Mouse (Mus musculus) limb, embryonic 11.5 days (tissue): ENCODE results near the gene Pwwp2b. TPM values are rescaled to one million over a fixed set of nuclear protein-coding genes. Genes with fewer than 3 reads are reported as not detected.
A peak's percentile ranks its signal among the peaks of the same experiment; 100 is the strongest.

Experiments
- ATAC-seq: fragments of 200-750 bp; cut with Nextera tagmentation; 2 replicates; pipeline ENCODE4 v1.8.0; 2017; ENCODE audit warnings: low read depth; ENCODE audit not compliant: insufficient number of reproducible peaks, low FRiP score, low TSS enrichment
- DNase-seq: peaks from one replicate; pipeline ENCODE4 v3.0.0-alpha.2; 2015; ENCODE audit warnings: low spot score
- H3K27ac ChIP-seq: fragments of 300-500 bp; sonication (generic); replicated peaks from 2 replicates; pipeline ENCODE4 v1.5.1; 2014; ENCODE audit warnings: low read depth, mild to moderate bottlenecking, low read length
- H3K27me3 ChIP-seq: fragments of 300-500 bp; sonication (generic); 2 replicates; pipeline ENCODE4 v1.6.1; 2014; ENCODE audit warnings: mild to moderate bottlenecking, low read length, mixed read lengths; ENCODE audit not compliant: control insufficient read depth, insufficient read depth
- H3K36me3 ChIP-seq: fragments of 300-500 bp; sonication (generic); 2 replicates; pipeline ENCODE4 v1.6.1; 2014; ENCODE audit warnings: mild to moderate bottlenecking, low read length, moderate library complexity, mixed read lengths; ENCODE audit not compliant: control insufficient read depth, insufficient read depth
- H3K4me1 ChIP-seq: fragments of 300-500 bp; sonication (generic); 2 replicates; pipeline ENCODE4 v1.6.1; 2014; ENCODE audit warnings: low read length, mixed read lengths; ENCODE audit not compliant: control insufficient read depth, insufficient read depth
- H3K4me2 ChIP-seq: fragments of 300-500 bp; sonication (generic); 2 replicates; pipeline ENCODE4 v1.6.1; 2014; ENCODE audit warnings: low read depth, mild to moderate bottlenecking, moderate library complexity; ENCODE audit not compliant: severe bottlenecking
- H3K4me3 ChIP-seq: fragments of 300-500 bp; sonication (generic); 2 replicates; pipeline ENCODE4 v1.5.1; 2014; ENCODE audit warnings: low read depth, low read length
- H3K9ac ChIP-seq: fragments of 300-500 bp; sonication (generic); 2 replicates; pipeline ENCODE4 v1.6.1; 2014; ENCODE audit warnings: mild to moderate bottlenecking, low read length
- H3K9me3 ChIP-seq: fragments of 300-500 bp; sonication (generic); 2 replicates; pipeline ENCODE4 v1.6.1; 2016; ENCODE audit warnings: low read length; ENCODE audit not compliant: control insufficient read depth
- WGBS: fragments of 180-500 bp; shearing (Covaris S2); extraction: QIAGEN DNeasy Blood & Tissue Kit; methylation state at CpG from one replicate; pipeline ENCODE4 v1.1.7; 2014; 5-methylcytosine and 5-hydroxymethylcytosine counted together
- polyA plus RNA-seq: library from polyadenylated mRNA; unstranded; fragments of >200 nt; fragmentation: Nextera tagmentation; extraction: Ambion mirVana; gene quantifications from 2 replicates; pipeline ENCODE4 v1.2.1, GENCODE M21; 2014

Gene Pwwp2b
- polyA plus RNA-seq, 1 experiment from 2014 or later, result 5.7 TPM

DNA sequence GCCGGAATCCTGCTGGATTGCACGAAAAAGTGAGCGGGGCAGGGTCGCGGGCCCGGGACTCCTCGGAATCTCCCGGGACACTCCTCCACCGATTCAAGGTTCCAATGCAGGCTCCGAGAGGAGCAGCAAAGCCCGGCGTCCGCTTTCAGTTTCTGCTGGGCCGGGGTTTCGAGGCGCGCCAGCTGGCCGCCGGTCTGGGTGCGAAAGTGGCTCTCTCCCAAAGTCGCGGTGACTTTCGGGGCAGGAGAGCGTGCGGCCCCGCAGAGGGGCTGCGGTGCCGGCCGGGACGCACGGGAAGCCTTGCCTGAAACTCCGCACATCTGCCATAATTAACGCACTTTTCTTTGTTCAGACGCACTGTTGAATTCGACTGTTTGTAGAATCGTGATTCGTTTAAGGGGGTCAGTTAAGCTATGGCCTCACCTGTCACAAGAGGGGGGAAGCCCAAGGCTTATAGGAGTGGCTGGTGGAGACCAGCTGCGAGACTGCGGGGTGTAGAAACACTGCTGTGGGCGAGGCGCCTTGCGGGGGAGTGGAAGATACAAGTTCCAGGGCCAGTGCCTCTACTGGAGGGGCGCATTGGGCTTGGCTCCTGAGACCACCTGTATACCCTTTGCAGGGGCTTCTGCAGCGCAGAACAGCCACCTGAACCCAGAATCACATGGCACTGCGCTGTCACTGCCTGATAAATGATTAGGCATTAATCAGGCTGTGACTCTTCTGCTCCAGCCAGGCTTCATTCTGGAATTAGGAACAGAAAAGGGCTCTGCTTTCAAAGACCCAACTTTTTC lies 528 bp downstream of the Pwwp2b start:
- WGBS, result 2% methylated on average over 45 of the region's 45 CpGs
- Histone ChIP-seq H3K4me1 (peaks cover 21% of the 10 kb centered on the region), H3K9me3 (no peaks in the 10 kb centered on the region), H3K9ac (peak overlapping the region; percentile 82), H3K4me2 (peak overlapping the region; percentile 97), H3K36me3 (no peaks in the 10 kb centered on the region), H3K27ac (no peak overlapping the region; the same call in 1 of the 2 replicates), H3K27me3 (peaks cover 14% of the 10 kb centered on the region), H3K4me3 (peak overlapping the region; percentile 52)
- DNase-seq, result peak; percentile 52
- no peak; the same call in 1 of the 2 replicates for ATAC-seq

DNA sequence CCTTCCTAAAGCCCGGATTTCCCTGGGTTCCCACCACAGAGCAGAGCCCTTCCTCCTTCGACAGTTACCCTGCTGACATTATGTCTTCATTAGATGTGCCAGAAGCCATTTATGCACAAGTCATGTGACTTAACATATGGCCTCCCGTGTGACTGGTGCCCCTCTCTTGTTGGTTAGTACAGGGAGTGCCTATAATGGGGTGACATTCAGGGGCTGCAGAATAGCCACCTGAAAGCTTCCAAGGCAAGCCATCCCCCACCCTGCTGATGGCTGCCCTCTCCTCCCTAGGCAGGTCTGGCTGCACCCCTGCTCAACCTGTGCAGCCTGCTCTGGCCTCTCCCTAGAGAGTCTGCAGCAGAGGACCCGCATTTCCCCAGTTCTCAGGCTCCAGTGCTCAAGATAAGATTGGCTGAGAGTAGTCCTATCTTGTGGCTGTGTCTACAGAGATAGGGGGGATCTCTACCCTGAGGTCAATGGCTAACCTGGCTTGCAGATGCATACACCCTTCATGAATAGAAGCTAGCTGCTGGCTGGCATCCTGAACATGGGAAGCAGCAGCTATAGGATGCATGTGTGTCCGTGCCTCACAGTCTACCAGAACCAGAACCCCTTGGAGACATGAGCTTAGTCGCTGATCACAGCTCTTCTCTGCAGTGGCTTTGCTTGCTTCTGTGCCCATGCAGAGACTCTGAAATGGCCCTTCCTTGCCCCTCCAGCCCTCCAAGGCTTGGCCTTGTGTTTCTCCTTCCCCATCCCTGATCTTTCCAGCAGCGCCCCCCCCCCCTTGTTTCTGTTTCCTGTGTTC lies 1.3 kb downstream of the Pwwp2b start:
- H3K27ac ChIP-seq, result no peak overlapping the region
- WGBS, result 41% methylated on average over 7 of the region's 7 CpGs
- peak overlapping the region; percentile 97 for H3K4me2 ChIP-seq
- no peak overlapping the region for H3K4me3 ChIP-seq
- no peaks in the 10 kb centered on the region for H3K9me3 ChIP-seq
- peaks cover 14% of the 10 kb centered on the region for H3K27me3 ChIP-seq
- H3K4me1 ChIP-seq, result peaks cover 21% of the 10 kb centered on the region
- DNase-seq (peak; percentile 35), ATAC-seq (no peak)
- H3K36me3 ChIP-seq, result no peaks in the 10 kb centered on the region
- no peak overlapping the region for H3K9ac ChIP-seq

- Histone ChIP-seq H3K9ac (no peak overlapping the region), H3K4me3 (no peak overlapping the region), H3K27ac (no peak overlapping the region), H3K4me2 (no peak overlapping the region), H3K36me3 (no peaks in the 10 kb centered on the region), H3K4me1 (peaks cover 19% of the 10 kb centered on the region), H3K27me3 (peaks cover 14% of the 10 kb centered on the region), H3K9me3 (no peaks in the 10 kb centered on the region)
- ATAC-seq (no peak), DNase-seq (no peak)
- WGBS, result 80% methylated on average over 5 of the region's 5 CpGs
Measured at GRCm38 (mm10) chr7:139251881-139252301, 3.6 kb downstream of the Pwwp2b start.

DNA sequence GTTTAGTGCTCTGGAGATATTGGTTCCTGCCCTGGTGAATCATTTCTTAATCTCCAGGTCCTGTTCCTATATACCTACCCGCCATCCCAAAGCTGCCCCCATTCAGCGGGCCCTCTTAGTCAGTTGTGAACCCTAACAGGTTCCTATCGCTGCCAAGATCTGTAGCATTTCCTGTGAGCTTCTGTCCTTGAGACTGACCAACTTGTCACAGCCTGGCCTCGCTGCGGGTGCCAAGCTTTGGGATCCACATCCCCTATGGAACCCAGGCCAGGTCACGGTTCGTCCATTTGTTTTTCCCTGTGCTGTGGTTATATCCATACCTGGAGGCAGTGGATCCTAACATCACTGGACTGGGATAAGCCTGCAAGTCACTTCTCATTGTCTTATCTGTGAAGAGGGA lies 4.3 kb downstream of the Pwwp2b start:
- Histone ChIP-seq H3K27me3 (peaks cover 14% of the 10 kb centered on the region), H3K9ac (no peak overlapping the region), H3K27ac (no peak overlapping the region), H3K4me2 (no peak overlapping the region), H3K4me1 (peaks cover 12% of the 10 kb centered on the region), H3K36me3 (no peaks in the 10 kb centered on the region), H3K9me3 (no peaks in the 10 kb centered on the region), H3K4me3 (no peak overlapping the region)
- WGBS, result 91% methylated on average over 7 of the region's 7 CpGs
- ATAC-seq, result no peak
- DNase-seq, result no peak

DNA sequence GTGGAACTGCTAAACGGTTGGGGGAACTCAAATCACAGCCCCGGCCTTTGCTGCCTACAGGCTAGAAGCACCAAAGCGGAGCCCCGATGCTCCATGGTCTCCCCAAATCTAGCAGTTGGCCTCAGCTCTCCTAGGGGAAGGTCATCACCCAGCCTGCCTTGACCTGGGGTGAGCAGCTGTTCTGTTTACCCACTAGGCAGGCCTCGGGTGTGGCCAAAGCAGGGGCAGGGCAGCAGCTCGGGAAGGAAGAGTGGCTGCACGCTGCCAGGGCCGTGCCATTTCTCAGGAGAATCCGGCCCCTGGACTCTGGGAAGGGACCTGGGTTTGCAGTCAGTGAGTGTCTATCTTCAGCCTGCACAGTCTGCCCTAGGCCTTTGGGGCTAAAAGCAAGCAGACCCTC lies 4.7 kb downstream of the Pwwp2b start:
- peaks cover 8% of the 10 kb centered on the region for H3K4me1 ChIP-seq
- peaks cover 11% of the 10 kb centered on the region for H3K27me3 ChIP-seq
- H3K4me3 ChIP-seq, result no peak overlapping the region
- no peak overlapping the region for H3K27ac ChIP-seq
- no peak for DNase-seq
- no peak for ATAC-seq
- H3K9ac ChIP-seq, result no peak overlapping the region
- no peaks in the 10 kb centered on the region for H3K36me3 ChIP-seq
- H3K4me2 ChIP-seq, result no peak overlapping the region
- 68% methylated on average over 9 of the region's 9 CpGs for WGBS
- no peaks in the 10 kb centered on the region for H3K9me3 ChIP-seq

DNA sequence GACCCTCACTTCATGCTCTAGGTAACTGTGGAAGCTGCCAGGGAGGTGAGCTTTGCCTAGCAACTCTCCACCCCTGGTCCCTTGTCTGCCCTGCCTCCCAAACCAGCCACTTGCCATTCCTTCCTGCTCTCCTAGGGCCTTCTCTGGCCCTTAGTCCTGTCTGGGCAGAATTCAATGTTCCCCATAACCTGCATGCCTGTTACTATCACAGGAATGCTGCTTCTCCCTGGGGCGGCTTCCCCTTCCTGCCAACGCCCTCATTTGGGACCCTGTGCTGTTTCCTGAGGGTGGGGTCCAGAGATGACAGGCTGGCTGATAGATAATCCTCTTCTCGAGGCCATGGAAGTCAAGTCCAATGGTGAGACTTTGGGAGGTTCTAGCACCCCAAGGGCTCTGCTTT lies 5.2 kb downstream of the Pwwp2b start:
- H3K36me3 ChIP-seq, result no peaks in the 10 kb centered on the region
- H3K4me3 ChIP-seq, result no peak overlapping the region
- no peak overlapping the region for H3K9ac ChIP-seq
- H3K4me2 ChIP-seq, result no peak overlapping the region
- ATAC-seq (no peak), DNase-seq (no peak)
- WGBS, result 76% methylated on average over 3 of the region's 3 CpGs
- peaks cover 11% of the 10 kb centered on the region for H3K27me3 ChIP-seq
- H3K9me3 ChIP-seq, result no peaks in the 10 kb centered on the region
- H3K4me1 ChIP-seq, result peaks cover 8% of the 10 kb centered on the region
- no peak overlapping the region for H3K27ac ChIP-seq

GRCm38 (mm10) chr7:139254626-139255025 lies 6.3 kb downstream of the Pwwp2b start:
- no peaks in the 10 kb centered on the region for H3K36me3 ChIP-seq
- H3K9me3 ChIP-seq, result no peaks in the 10 kb centered on the region
- H3K4me2 ChIP-seq, result no peak overlapping the region
- peaks cover 6% of the 10 kb centered on the region; the same call in 1 of the 2 replicates for H3K27me3 ChIP-seq
- peaks cover 4% of the 10 kb centered on the region; the same call in 1 of the 2 replicates for H3K4me1 ChIP-seq
- 88% methylated on average over 5 of the region's 5 CpGs for WGBS
- no peak for DNase-seq
- no peak overlapping the region for H3K4me3 ChIP-seq
- no peak overlapping the region for H3K9ac ChIP-seq
- H3K27ac ChIP-seq, result no peak overlapping the region
- ATAC-seq, result no peak

DNA sequence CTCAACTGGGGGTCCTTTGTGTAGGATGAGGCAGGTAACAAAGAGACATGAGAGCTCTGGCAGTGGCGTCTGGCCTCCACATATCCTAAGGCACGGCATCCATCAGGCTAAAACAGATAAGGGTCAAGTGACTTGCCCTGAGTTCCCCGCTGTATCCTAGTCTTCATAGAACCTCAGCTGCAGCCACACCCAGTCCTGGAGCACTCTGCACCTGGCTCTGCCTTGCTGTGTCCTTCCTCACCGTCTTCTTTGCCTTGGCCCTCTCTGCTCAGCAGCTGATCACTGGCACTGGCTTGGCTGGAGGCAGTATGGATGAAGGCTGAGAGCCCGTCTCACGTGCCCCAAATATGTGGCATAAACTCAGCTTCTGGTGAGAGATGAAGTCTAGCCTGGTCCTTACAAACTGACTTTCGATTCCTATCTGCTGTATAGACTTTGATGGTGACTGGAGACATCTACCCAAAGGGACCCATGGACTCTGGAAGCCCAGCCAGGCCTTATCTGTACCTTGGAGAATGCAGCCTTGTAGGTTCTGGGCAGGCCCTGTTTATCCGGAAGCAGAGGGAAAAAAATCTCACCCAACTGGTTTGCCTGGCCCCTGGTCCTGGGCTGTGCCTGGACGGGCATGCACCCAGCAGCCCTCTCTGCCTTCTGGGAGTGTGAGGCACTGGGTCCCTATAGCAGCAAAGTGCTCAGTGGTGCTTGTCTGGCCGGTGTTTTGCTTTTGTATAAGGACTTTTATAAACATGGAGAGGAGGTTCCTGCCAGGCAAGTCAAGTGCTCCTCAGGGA lies 9.7 kb downstream of the Pwwp2b start:
- Histone ChIP-seq H3K4me3 (no peak overlapping the region), H3K9me3 (no peaks in the 10 kb centered on the region), H3K9ac (no peak overlapping the region), H3K27me3 (no peaks in the 10 kb centered on the region), H3K27ac (no peak overlapping the region), H3K4me1 (no peaks in the 10 kb centered on the region), H3K36me3 (no peaks in the 10 kb centered on the region), H3K4me2 (no peak overlapping the region)
- WGBS, result 73% methylated on average over 10 of the region's 10 CpGs
- DNase-seq, result no peak
- no peak for ATAC-seq
